Mouse (Mus musculus): ENCODE measurements around the gene Hdac1. TPM values are rescaled to one million over a fixed set of nuclear protein-coding genes. Genes with fewer than 3 reads are reported as not detected.

Hdac1 gene
- polyA plus RNA-seq, 1 experiment = 46.2 TPM

DNA sequence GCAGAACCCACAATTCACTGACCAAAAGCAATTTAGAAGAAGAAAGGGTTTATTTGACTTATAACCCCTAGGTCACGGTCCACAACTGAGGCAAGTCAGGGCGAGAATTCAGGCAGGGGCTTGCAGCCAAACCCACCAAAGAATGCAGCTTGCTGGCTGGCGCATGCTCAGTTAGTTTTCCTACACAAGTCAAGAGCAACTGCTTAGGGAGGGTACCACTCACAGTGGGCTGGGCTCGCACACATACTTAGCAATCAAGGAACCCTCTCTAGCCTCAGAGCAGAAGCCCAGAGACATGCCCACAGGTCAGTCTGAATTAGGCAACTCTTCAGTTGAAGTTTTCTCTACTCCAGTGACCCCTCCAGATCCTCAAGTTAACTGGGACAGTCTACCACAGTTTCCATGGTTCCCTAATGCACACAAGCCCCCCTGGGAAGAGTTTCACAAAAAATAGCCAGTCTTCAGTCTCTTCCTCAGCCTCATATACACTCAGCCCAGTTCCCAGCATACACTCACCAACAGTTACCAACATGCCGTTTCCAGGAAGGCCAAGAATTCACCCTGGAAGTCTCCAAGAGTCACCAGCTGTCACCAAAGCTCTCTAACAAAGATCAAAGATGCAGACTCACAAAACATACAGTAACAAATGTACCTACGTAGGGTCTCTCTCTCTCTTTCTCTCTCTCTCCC lies 31.6 kb downstream of the Hdac1 start:
- no peaks in the 10 kb centered on the region for H3K4me1 ChIP-seq (ENCODE audit: control insufficient read depth, insufficient read depth, insufficient read length, low read length)
- no peak overlapping the region for H3K4me3 ChIP-seq (ENCODE audit: insufficient read depth, low read depth, low read length)
- no peak overlapping the region for H3K27ac ChIP-seq (replicated peaks; ENCODE audit: low read depth, low read length)

- Histone ChIP-seq H3K4me1 (ENCODE audit: control insufficient read depth, insufficient read depth, insufficient read length, low read length) (no peaks in the 10 kb centered on the region), H3K27ac (replicated peaks; ENCODE audit: low read depth, low read length) (no peak overlapping the region), H3K4me3 (ENCODE audit: insufficient read depth, low read depth, low read length) (no peak overlapping the region)
These were observed 32.9 kb downstream of the Hdac1 start for GRCm38 (mm10) chr4:129509650-129510049.

- Histone ChIP-seq H3K27ac (replicated peaks; ENCODE audit: low read depth, low read length) (no peak overlapping the region), H3K4me3 (ENCODE audit: insufficient read depth, low read depth, low read length) (no peak overlapping the region), H3K4me1 (ENCODE audit: control insufficient read depth, insufficient read depth, insufficient read length, low read length) (no peaks in the 10 kb centered on the region)
These were observed 33.5 kb downstream of the Hdac1 start for GRCm38 (mm10) chr4:129508834-129509600.

GRCm38 (mm10) chr4:129508237-129508515 lies 34.3 kb downstream of the Hdac1 start:
- Histone ChIP-seq H3K27ac (replicated peaks; ENCODE audit: low read depth, low read length) (no peak overlapping the region), H3K4me3 (ENCODE audit: insufficient read depth, low read depth, low read length) (no peak overlapping the region), H3K4me1 (ENCODE audit: control insufficient read depth, insufficient read depth, insufficient read length, low read length) (peaks cover 3% of the 10 kb centered on the region; the same call in 1 of the 2 replicates)

- no peak overlapping the region for H3K27ac ChIP-seq (replicated peaks; ENCODE audit: low read depth, low read length)
- no peak overlapping the region for H3K4me3 ChIP-seq (ENCODE audit: insufficient read depth, low read depth, low read length)
- peaks cover 3% of the 10 kb centered on the region; the same call in 1 of the 2 replicates for H3K4me1 ChIP-seq (ENCODE audit: control insufficient read depth, insufficient read depth, insufficient read length, low read length)
These were observed 34.9 kb downstream of the Hdac1 start for GRCm38 (mm10) chr4:129507434-129508236.

GRCm38 (mm10) chr4:129505511-129505910 lies 37.0 kb downstream of the Hdac1 start:
- no peak overlapping the region for H3K4me3 ChIP-seq (ENCODE audit: insufficient read depth, low read depth, low read length)
- H3K27ac ChIP-seq (replicated peaks; ENCODE audit: low read depth, low read length) = no peak overlapping the region
- H3K4me1 ChIP-seq (ENCODE audit: control insufficient read depth, insufficient read depth, insufficient read length, low read length) = peaks cover 3% of the 10 kb centered on the region; the same call in 1 of the 2 replicates

DNA sequence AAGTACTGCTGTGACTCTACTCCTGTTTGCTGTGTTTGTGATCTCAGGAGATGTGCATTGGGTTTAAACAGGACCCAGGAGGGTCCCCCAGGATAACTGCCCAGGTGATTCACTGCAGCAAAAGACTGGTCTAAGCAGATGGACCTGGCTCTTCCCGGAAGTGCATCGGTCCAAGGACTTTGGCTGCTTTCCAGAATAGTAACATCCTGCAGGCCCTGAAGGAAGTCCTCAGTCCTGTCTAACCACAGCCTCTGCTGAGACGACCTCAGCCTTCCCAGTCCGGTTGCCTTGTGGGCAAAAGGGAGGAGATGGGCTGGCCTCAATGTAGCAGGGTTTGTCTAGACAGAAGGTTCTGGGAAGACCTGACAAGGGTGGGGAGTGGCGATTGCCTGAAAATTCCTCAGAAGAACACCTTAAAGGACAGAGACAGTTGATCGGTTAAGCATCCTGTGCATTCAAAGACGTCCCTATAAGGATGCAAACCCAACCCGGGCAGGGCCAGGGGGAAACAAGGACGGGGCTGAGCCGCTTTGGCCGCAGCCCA lies 39.5 kb downstream of the Hdac1 start:
- no peak overlapping the region for H3K27ac ChIP-seq (replicated peaks; ENCODE audit: low read depth, low read length)
- peaks cover 6% of the 10 kb centered on the region; the same call in 1 of the 2 replicates for H3K4me1 ChIP-seq (ENCODE audit: control insufficient read depth, insufficient read depth, insufficient read length, low read length)
- H3K4me3 ChIP-seq (ENCODE audit: insufficient read depth, low read depth, low read length) = no peak overlapping the region

- Histone ChIP-seq H3K4me3 (ENCODE audit: insufficient read depth, low read depth, low read length) (no peak overlapping the region), H3K4me1 (ENCODE audit: control insufficient read depth, insufficient read depth, insufficient read length, low read length) (peaks cover 6% of the 10 kb centered on the region; the same call in 1 of the 2 replicates), H3K27ac (replicated peaks; ENCODE audit: low read depth, low read length) (no peak overlapping the region)
These were observed 40.1 kb downstream of the Hdac1 start for GRCm38 (mm10) chr4:129502327-129502888.

DNA sequence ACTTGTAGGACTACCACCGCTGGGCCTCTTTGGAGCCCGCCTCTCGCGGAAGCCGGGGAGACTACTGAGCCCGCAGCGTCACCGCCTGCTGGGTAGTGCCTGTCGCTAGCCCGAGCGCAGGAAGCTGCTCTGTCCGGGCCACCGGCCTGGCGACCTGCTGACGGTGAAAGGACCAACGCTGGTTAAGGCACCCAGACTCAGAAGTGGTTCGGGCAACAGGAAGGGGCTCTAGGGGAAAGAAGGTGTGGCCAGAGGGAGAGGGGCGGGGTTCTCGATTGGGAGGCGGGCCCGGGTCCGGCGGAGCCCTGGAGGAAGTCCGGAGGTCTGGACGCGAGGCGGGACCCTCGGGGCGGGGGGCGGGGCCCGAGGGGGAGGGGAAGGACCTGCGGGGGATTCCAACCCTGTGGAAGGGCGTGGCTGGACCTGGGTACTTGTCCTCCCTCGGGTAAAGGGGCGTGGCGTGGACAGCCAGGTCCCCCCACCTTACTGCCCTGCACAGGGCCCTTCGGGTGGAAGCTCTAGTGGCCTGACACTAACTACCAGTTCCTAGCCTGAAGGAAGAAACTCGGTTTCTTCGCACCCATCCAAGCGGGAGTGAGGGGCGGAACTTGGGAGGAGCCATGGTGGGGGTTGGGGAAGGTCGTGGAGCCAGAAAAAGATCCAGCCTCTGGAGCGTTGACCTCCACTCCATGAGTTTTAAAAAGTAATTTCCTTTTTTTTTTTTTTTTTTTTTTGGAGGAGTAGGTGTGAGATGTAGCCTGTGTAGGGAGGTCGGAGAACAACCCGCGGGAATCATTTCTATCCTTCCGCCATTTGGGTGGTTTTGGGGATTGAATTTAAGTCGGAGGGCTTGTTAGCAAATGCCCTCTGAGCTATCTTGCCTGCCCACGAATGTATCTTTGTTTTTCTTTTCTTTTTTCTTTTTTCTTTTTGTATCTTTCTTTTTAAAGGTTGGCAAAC lies 41.6 kb downstream of the Hdac1 start:
- H3K4me1 ChIP-seq (ENCODE audit: control insufficient read depth, insufficient read depth, insufficient read length, low read length) = peaks cover 6% of the 10 kb centered on the region; the same call in 1 of the 2 replicates
- peak overlapping the region; percentile 91 for H3K27ac ChIP-seq (replicated peaks; ENCODE audit: low read depth, low read length)
- H3K4me3 ChIP-seq (ENCODE audit: insufficient read depth, low read depth, low read length) = peak overlapping the region; percentile 82

DNA sequence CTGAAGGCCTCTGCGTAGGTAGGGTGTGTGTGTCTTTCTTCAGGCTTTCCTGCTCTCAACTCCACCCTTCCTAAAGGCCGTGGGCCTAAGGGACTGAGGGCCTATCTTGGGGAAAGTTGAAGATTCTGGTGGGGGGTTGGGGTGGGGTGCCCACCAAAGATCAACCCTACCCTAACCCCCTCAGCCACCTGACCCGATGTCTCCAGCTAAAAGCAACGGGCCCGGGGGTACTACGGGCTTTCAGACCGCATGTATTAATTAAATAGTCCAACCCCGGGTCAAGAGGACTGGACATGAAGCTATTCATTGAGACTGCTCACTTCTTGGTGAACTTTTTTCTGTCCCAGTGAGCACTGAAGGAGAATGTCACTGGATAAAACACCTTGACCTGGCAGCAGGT lies 42.5 kb downstream of the Hdac1 start:
- peak overlapping the region; percentile 90 for H3K27ac ChIP-seq (replicated peaks; ENCODE audit: low read depth, low read length)
- peak overlapping the region; percentile 82 for H3K4me3 ChIP-seq (ENCODE audit: insufficient read depth, low read depth, low read length)
- H3K4me1 ChIP-seq (ENCODE audit: control insufficient read depth, insufficient read depth, insufficient read length, low read length) = peaks cover 6% of the 10 kb centered on the region; the same call in 1 of the 2 replicates

- Histone ChIP-seq H3K27ac (replicated peaks; ENCODE audit: low read depth, low read length) (no peak overlapping the region), H3K4me3 (ENCODE audit: insufficient read depth, low read depth, low read length) (no peak overlapping the region), H3K4me1 (ENCODE audit: control insufficient read depth, insufficient read depth, insufficient read length, low read length) (peaks cover 6% of the 10 kb centered on the region; the same call in 1 of the 2 replicates)
These were observed 43.6 kb downstream of the Hdac1 start for GRCm38 (mm10) chr4:129498941-129499340.

- H3K4me3 ChIP-seq (ENCODE audit: insufficient read depth, low read depth, low read length) = 0 out of 2 replicates have a peak overlapping the region, but pooled peaks have one; percentile 8
- H3K4me1 ChIP-seq (ENCODE audit: control insufficient read depth, insufficient read depth, insufficient read length, low read length) = peaks cover 3% of the 10 kb centered on the region; the same call in 1 of the 2 replicates
- peak overlapping the region; percentile 70 for H3K27ac ChIP-seq (replicated peaks; ENCODE audit: low read depth, low read length)
These were observed 45.9 kb downstream of the Hdac1 start for GRCm38 (mm10) chr4:129496631-129497030.

- Histone ChIP-seq H3K27ac (replicated peaks; ENCODE audit: low read depth, low read length) (peak overlapping the region; percentile 53), H3K4me1 (ENCODE audit: control insufficient read depth, insufficient read depth, insufficient read length, low read length) (peaks cover 3% of the 10 kb centered on the region), H3K4me3 (ENCODE audit: insufficient read depth, low read depth, low read length) (0 out of 2 replicates have a peak overlapping the region, but pooled peaks have one; percentile 8)
These were observed 46.6 kb downstream of the Hdac1 start for GRCm38 (mm10) chr4:129495672-129496562.

Measured in brown adipose tissue, adult 24 weeks (tissue).